Comparison of ENCODE assay signal across 11 mouse cellular contexts in genomic region chr5:62752934-62753333, GRCm38 (mm10).
"Had no signal": no experiment of that assay in that cellular context is flagged by ENCODE, and none has a peak within 500 bp of the region (broad histone marks: within the 10 kb centered on the region; RNA-seq: fewer than 3 reads in every experiment).

No protein-coding gene starts in this region.

- H3K4me3 ChIP-seq: limb, embryonic 15.5 days; liver, embryonic 12.5 days; megakaryocyte, embryonic 14.5 days; midbrain, embryonic 15.5 days; stomach, embryonic 15.5 days had no signal

- H3K27ac ChIP-seq: limb, embryonic 15.5 days; liver, embryonic 12.5 days; midbrain, embryonic 15.5 days; stomach, embryonic 15.5 days had no signal

- H3K27me3 ChIP-seq: limb, embryonic 15.5 days; liver, embryonic 12.5 days; megakaryocyte, embryonic 14.5 days; midbrain, embryonic 15.5 days; stomach, embryonic 15.5 days had no signal

- H3K4me1 ChIP-seq: limb, embryonic 15.5 days; midbrain, embryonic 15.5 days; stomach, embryonic 15.5 days had no signal

- ATAC-seq: liver, embryonic 12.5 days; midbrain, embryonic 15.5 days had no signal

- H3K4me2 ChIP-seq: limb, embryonic 15.5 days; liver, embryonic 12.5 days; lung, embryonic 14.5 days; midbrain, embryonic 11.5 days; midbrain, embryonic 15.5 days; stomach, embryonic 15.5 days had no signal

- DNase-seq: kidney, adult 18-20 months; kidney, postnatal 10 days; lung, embryonic 14.5 days; lung, postnatal 10 days; thymus, postnatal 36 days had no signal

- H3K9me3 ChIP-seq: limb, embryonic 15.5 days; liver, embryonic 12.5 days; megakaryocyte, embryonic 14.5 days; midbrain, embryonic 15.5 days; stomach, embryonic 15.5 days had no signal

- H3K9ac ChIP-seq: limb, embryonic 15.5 days; liver, embryonic 12.5 days; lung, embryonic 14.5 days; midbrain, embryonic 15.5 days; stomach, embryonic 15.5 days had no signal

- H3K36me3 ChIP-seq: limb, embryonic 15.5 days; liver, embryonic 12.5 days; midbrain, embryonic 15.5 days; stomach, embryonic 15.5 days had no signal
